Mouse (Mus musculus): ENCODE results near the gene Tlx3. TPM values are rescaled to one million over a fixed set of nuclear protein-coding genes. Genes with fewer than 3 reads are reported as not detected.

Gene Tlx3
- total and polyA plus RNA-seq, 2 experiments from 2014 or later, result 11.3 to 39.4 TPM

GRCm38 (mm10) chr11:33193695-33194094, 9.7 kb downstream of the Tlx3 start:
- Histone ChIP-seq H3K9me3 (ENCODE audit: low read length) (peaks cover 8% of the 10 kb centered on the region; the same call in 1 of the 2 replicates), H3K27ac (no peak overlapping the region), H3K4me2 (ENCODE audit: low read depth, low read length) (no peak overlapping the region), H3K36me3 (ENCODE audit: insufficient read depth, low read length) (no peaks in the 10 kb centered on the region), H3K4me1 (ENCODE audit: insufficient read depth, low read length) (no peaks in the 10 kb centered on the region), H3K9ac (replicated peaks; ENCODE audit: low read length) (no peak overlapping the region), H3K27me3 (ENCODE audit: insufficient read depth, low read length) (peaks cover 49% of the 10 kb centered on the region), H3K4me3 (ENCODE audit: low read length) (no peak overlapping the region)
- 3% methylated on average over 12 of the region's 12 CpGs for WGBS
- no peak for DNase-seq (ENCODE audit: low spot score)
- TF ChIP-seq CTCF (IDR thresholded peaks at IDR 0.05; ENCODE audit: low read depth), result no peak
- 0 out of 2 replicates have a peak, but pooled peaks have one; percentile 13 for ATAC-seq

- no peaks in the 10 kb centered on the region for H3K36me3 ChIP-seq (ENCODE audit: insufficient read depth, low read length)
- ATAC-seq (no peak), DNase-seq (ENCODE audit: low spot score) (no peak)
- no peaks in the 10 kb centered on the region for H3K9me3 ChIP-seq (ENCODE audit: low read length)
- no peak overlapping the region for H3K27ac ChIP-seq
- H3K27me3 ChIP-seq (ENCODE audit: insufficient read depth, low read length), result 0 out of 2 replicates have a peak, but pooled peaks cover 3% of the 10 kb centered on the region
- H3K4me2 ChIP-seq (ENCODE audit: low read depth, low read length), result no peak overlapping the region
- H3K9ac ChIP-seq (replicated peaks; ENCODE audit: low read length), result no peak overlapping the region
- no peak overlapping the region for H3K4me3 ChIP-seq (ENCODE audit: low read length)
- 90% methylated on average over 3 of the region's 3 CpGs for WGBS
- no peaks in the 10 kb centered on the region for H3K4me1 ChIP-seq (ENCODE audit: insufficient read depth, low read length)
- no peak for TF ChIP-seq CTCF (IDR thresholded peaks at IDR 0.05; ENCODE audit: low read depth)
These were observed 21.6 kb downstream of the Tlx3 start for GRCm38 (mm10) chr11:33181804-33182203.

GRCm38 (mm10) chr11:33180701-33181116, 22.7 kb downstream of the Tlx3 start:
- peak overlapping the region; percentile 1; the same call in 1 of the 2 replicates for H3K4me3 ChIP-seq (ENCODE audit: low read length)
- DNase-seq (ENCODE audit: low spot score) (peak; percentile 37), ATAC-seq (peak; percentile 57; the same call in 1 of the 2 replicates)
- no peak overlapping the region for H3K27ac ChIP-seq
- peak overlapping the region; percentile 40 for H3K4me2 ChIP-seq (ENCODE audit: low read depth, low read length)
- 0 out of 2 replicates have a peak, but pooled peaks cover 3% of the 10 kb centered on the region for H3K27me3 ChIP-seq (ENCODE audit: insufficient read depth, low read length)
- no peaks in the 10 kb centered on the region for H3K9me3 ChIP-seq (ENCODE audit: low read length)
- H3K4me1 ChIP-seq (ENCODE audit: insufficient read depth, low read length), result no peaks in the 10 kb centered on the region
- H3K9ac ChIP-seq (replicated peaks; ENCODE audit: low read length), result no peak overlapping the region
- no peaks in the 10 kb centered on the region for H3K36me3 ChIP-seq (ENCODE audit: insufficient read depth, low read length)
- WGBS, result 9% methylated on average over 18 of the region's 18 CpGs
- TF ChIP-seq CTCF (IDR thresholded peaks at IDR 0.05; ENCODE audit: low read depth), result no peak

GRCm38 (mm10) chr11:33179802-33180201, 23.6 kb downstream of the Tlx3 start:
- H3K9ac ChIP-seq (replicated peaks; ENCODE audit: low read length), result no peak overlapping the region
- WGBS, result 18% methylated on average over 1 of the region's 1 CpGs
- no peak overlapping the region for H3K27ac ChIP-seq
- no peak for DNase-seq (ENCODE audit: low spot score)
- H3K36me3 ChIP-seq (ENCODE audit: insufficient read depth, low read length), result no peaks in the 10 kb centered on the region
- 0 out of 2 replicates have a peak, but pooled peaks cover 3% of the 10 kb centered on the region for H3K27me3 ChIP-seq (ENCODE audit: insufficient read depth, low read length)
- no peak overlapping the region for H3K4me2 ChIP-seq (ENCODE audit: low read depth, low read length)
- no peak for ATAC-seq
- H3K4me3 ChIP-seq (ENCODE audit: low read length), result no peak overlapping the region
- H3K9me3 ChIP-seq (ENCODE audit: low read length), result no peaks in the 10 kb centered on the region
- H3K4me1 ChIP-seq (ENCODE audit: insufficient read depth, low read length), result no peaks in the 10 kb centered on the region
- TF ChIP-seq CTCF (IDR thresholded peaks at IDR 0.05; ENCODE audit: low read depth), result no peak

- no peak overlapping the region for H3K4me3 ChIP-seq (ENCODE audit: low read length)
- H3K4me1 ChIP-seq (ENCODE audit: insufficient read depth, low read length), result no peaks in the 10 kb centered on the region
- no peak overlapping the region for H3K9ac ChIP-seq (replicated peaks; ENCODE audit: low read length)
- DNase-seq (ENCODE audit: low spot score) (peak; percentile 89), ATAC-seq (peak; percentile 80)
- no peak overlapping the region for H3K27ac ChIP-seq
- H3K4me2 ChIP-seq (ENCODE audit: low read depth, low read length), result no peak overlapping the region
- peak; percentile 91 for TF ChIP-seq CTCF (IDR thresholded peaks at IDR 0.05; ENCODE audit: low read depth)
- WGBS, result 29% methylated on average over 20 of the region's 20 CpGs
- no peaks in the 10 kb centered on the region for H3K36me3 ChIP-seq (ENCODE audit: insufficient read depth, low read length)
- no peaks in the 10 kb centered on the region for H3K9me3 ChIP-seq (ENCODE audit: low read length)
- H3K27me3 ChIP-seq (ENCODE audit: insufficient read depth, low read length), result no peaks in the 10 kb centered on the region
These were observed 26.7 kb downstream of the Tlx3 start for GRCm38 (mm10) chr11:33176525-33177245.

- Histone ChIP-seq H3K4me3 (ENCODE audit: low read length) (no peak overlapping the region), H3K4me1 (ENCODE audit: insufficient read depth, low read length) (no peaks in the 10 kb centered on the region), H3K27ac (no peak overlapping the region), H3K36me3 (ENCODE audit: insufficient read depth, low read length) (no peaks in the 10 kb centered on the region), H3K4me2 (ENCODE audit: low read depth, low read length) (no peak overlapping the region), H3K27me3 (ENCODE audit: insufficient read depth, low read length) (no peaks in the 10 kb centered on the region), H3K9ac (replicated peaks; ENCODE audit: low read length) (no peak overlapping the region), H3K9me3 (ENCODE audit: low read length) (no peaks in the 10 kb centered on the region)
- no peak for TF ChIP-seq CTCF (IDR thresholded peaks at IDR 0.05; ENCODE audit: low read depth)
- WGBS, result 73% methylated on average over 2 of the region's 3 CpGs
- ATAC-seq (peak; percentile 45; the same call in 1 of the 2 replicates), DNase-seq (ENCODE audit: low spot score) (no peak)
These were observed 27.6 kb downstream of the Tlx3 start for GRCm38 (mm10) chr11:33175768-33176167.

- H3K4me1 ChIP-seq (ENCODE audit: insufficient read depth, low read length), result no peaks in the 10 kb centered on the region
- DNase-seq (ENCODE audit: low spot score) (peak; percentile 59), ATAC-seq (no peak)
- TF ChIP-seq CTCF (IDR thresholded peaks at IDR 0.05; ENCODE audit: low read depth), result peak; percentile 79
- no peak overlapping the region for H3K9ac ChIP-seq (replicated peaks; ENCODE audit: low read length)
- no peaks in the 10 kb centered on the region for H3K9me3 ChIP-seq (ENCODE audit: low read length)
- no peak overlapping the region for H3K4me3 ChIP-seq (ENCODE audit: low read length)
- no peak overlapping the region for H3K27ac ChIP-seq
- no peak overlapping the region for H3K4me2 ChIP-seq (ENCODE audit: low read depth, low read length)
- 14% methylated on average over 9 of the region's 9 CpGs for WGBS
- H3K36me3 ChIP-seq (ENCODE audit: insufficient read depth, low read length), result no peaks in the 10 kb centered on the region
- no peaks in the 10 kb centered on the region for H3K27me3 ChIP-seq (ENCODE audit: insufficient read depth, low read length)
These were observed 32.9 kb downstream of the Tlx3 start for GRCm38 (mm10) chr11:33170489-33170888.
